Mouse (Mus musculus): ENCODE data around the gene Il1rl1.

Il1rl1 gene

GRCm38 (mm10) chr1:40439504-40439903 is 10.1 kb downstream of the Il1rl1 start:
- DNase-seq, result no peak

- DNase-seq, result no peak
These were observed 15.4 kb downstream of the Il1rl1 start for GRCm38 (mm10) chr1:40444800-40445199.

DNA sequence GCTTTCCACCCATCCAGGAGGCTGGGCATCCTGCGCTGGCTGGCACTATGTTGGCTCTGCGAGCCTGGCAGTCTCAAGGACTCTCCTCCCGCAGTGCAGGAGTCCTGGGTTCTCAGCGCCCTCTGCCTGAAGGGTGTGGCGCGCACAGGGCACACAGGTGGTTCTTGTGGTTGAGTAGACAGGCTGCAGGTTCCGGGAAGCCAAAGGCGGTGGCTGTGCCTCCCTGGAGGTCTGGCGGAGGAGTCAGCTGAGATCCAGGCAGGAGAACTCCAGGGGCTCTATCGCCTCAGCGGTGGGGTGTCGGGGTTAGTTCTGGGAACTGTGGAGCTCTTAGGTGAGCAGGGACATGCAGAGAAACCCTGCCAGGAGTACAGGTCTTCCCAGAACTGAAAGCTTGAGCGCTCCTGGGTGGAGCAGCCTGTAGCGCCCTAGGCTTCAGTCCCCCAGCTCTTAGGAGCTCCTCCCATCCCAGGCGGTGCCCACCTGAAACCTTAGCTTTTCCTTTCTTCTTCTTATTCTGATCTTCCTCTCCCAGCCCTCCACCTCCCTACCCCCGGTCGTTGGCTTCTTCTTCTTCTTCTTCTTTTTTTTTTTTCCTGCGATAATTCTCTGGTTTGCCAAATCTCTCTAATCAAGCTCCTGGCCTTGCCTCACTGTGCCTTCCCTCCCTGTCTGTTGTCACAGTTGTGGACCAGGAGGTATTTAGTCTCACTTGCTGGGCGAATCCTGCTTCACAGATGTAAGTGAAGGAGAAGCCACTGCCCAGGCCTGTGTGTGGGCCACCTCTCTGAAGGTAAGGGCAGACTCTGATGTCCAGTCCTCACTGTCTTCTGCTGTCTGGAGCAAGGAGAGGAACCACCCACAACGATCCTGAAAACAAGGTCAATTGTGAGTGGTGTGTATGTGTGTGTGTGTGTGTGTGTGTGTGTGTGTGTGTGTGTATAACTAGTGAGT is 36.4 kb downstream of the Il1rl1 start, which contains the start of gene Il18r1:
Il18r1 (plus strand) TSS at position 76 of the 954 bp plus-strand sequence.
- DNase-seq, result peak; percentile 75 to 84

GRCm38 (mm10) chr1:40467306-40467705 is 37.9 kb downstream of the Il1rl1 start:
- no peak for DNase-seq

DNA sequence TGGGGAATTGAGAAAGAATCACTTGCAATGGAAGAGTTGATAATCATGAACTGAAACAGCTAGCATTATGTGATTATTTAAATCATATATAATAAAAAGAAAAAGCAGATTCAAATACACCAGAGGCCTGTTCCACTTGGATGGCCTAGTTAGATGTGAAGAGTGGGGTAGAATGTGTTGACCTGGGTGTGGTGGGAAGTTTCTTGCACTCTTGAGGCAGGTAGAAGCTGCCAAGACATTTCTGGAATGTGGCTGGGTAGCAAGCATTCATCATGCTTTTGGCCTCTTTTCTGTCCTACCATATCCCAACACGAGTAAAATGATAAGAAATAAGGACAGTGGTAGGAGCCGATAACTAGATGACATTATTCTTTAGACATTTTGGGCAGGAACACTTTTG is 39.4 kb downstream of the Il1rl1 start:
- DNase-seq, result peak; percentile 28 to 34

DNA sequence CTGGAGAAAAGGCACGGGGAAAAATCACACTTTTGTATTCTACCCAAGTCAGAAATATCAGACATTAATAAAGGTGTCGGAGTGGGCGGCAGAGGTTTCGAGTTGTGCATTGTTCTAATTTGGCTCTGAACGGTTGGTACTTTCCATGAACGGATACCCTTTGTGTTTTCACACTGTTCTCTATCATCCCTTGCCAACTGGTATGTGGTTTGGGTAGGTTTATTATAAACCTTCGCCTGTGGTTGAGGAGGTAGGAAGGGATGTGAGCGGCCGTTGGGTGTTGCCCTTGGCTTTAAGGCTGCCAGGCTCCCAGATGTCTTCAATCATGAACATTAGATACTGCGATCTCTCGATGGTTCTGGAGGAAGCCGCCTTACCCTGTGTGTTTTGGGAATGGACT is 40.5 kb downstream of the Il1rl1 start:
- DNase-seq, result no peak

DNA sequence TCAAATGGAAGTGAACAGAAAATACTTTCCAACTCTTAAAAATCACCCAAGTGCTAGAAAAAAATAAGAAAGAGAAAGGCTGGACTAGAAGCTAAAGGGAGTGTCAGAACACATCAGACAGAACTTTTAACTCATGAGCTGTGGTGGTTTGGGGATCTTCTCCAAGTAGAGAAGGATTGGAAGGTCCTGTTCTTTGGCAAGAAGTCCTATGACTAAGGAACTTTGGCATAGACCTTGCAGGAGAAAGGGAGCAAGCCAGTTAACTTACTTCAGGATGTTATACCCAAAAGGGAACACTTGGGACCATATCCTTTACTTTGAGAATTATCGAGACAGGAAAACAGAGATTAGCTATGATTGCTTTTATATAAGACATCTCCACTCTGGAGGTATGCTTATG is 43.0 kb downstream of the Il1rl1 start:
- DNase-seq, result no peak

DNA sequence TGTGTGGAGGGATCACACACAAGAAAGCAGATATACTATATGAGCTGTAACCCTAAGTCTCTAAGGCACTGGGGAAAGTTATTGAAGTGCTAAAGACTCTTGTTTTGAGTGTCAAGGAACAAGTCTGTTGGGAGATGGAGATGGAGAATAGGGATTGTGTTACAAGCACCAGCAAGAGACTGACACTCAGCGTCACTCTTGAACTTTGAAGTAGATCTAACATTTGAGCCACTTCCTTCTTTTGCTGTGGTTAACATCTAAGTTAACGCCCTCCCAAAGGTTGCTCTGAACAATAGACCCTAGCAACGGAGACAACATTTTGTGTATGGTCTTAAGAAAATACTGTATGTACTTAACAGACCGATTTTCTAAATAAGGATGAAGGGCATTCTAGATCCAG is 44.3 kb downstream of the Il1rl1 start:
- DNase-seq, result no peak

- DNase-seq, result no peak
These were observed 45.0 kb downstream of the Il1rl1 start for GRCm38 (mm10) chr1:40474336-40474735.

DNA sequence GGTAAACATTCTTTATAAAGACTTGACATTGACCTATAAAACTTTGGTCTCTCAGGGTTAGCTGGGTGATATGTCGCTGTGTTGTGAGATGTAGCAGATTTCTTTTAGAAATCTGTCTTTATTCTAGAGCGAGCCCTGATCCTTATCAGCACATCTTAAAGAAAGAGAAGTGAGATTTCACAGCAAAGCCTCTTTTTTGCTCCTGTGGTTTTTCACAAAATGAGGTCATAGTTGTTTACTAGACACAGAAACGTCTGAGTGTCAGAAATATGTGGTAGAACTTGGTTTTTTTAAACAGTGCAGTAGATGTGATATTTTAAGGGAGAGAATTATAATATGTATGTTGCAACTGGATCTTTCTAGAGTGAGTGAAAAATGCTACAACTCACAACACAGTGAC is 46.3 kb downstream of the Il1rl1 start:
- no peak for DNase-seq

GRCm38 (mm10) chr1:40476756-40477155 is 47.4 kb downstream of the Il1rl1 start:
- DNase-seq, result no peak

- no peak for DNase-seq
These were observed 50.1 kb downstream of the Il1rl1 start for GRCm38 (mm10) chr1:40479505-40479923.

GRCm38 (mm10) chr1:40494594-40494993 is 65.2 kb downstream of the Il1rl1 start:
- DNase-seq, result no peak

- DNase-seq, result no peak
These were observed 70.3 kb downstream of the Il1rl1 start for GRCm38 (mm10) chr1:40499708-40500107.

- DNase-seq, result no peak
These were observed 71.8 kb downstream of the Il1rl1 start for GRCm38 (mm10) chr1:40501126-40501525.

DNA sequence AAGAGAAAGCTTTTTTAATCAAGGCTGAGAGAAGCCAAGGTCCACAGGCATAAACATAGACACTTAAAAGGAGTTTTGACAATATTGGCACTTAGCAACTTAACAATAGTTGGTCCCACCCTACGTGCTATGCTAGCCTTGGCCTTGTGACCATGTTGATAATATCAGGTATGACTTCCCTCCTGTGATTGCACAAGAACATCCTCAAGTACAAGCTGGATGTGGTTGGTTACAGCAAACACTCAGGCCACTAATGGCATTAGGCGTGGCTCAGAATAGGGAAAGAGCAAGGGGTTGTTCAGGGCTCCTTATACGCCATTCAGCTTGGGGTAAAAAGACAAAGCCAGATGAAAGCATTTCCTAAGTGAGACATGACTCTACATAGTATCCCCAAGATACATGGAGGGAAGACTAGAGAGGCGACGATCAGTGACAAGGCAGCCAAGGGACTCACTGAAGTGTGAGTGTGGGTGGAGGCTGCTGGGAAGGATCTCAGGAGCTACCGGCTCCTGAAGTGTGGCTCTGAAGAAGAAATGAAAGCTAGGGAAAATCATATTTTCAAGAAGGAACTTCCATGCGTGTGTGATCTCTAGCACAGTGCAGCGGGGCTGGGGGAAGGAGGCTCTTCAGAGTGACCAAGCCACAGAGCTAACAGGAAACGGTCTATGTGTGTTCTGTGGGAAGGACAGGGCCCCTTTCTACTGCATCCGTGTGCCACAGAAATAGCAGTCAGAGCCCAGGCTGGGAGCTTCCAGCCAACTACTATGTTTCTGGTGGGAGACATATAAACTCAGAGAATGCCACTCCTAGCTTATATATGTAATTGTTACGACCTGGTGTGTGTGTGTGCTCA is 72.4 kb downstream of the Il1rl1 start:
- DNase-seq, result peak; percentile 27 to 38

DNA sequence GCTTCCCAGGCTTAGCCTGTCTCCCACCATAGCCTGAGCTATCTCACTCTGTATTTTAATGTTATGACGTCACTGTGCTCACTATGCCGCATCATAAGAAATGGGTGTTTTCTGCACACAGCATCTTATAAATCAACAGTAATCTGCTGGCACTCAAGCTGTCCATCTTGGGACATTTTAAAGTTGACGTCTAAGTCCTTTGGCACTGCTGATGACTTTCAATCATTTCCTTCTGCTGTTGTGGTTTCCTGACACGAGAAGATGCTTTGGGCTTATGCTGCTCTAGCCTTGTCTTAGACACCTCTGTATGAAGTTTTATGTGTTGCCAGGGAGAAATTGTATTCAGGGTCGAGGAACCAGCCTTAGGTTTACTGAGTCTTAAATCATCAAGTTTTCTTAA is 75.2 kb downstream of the Il1rl1 start:
- DNase-seq, result no peak
